Mouse (Mus musculus) bone marrow macrophage, adult 2 months (primary cell): Measurements from ENCODE around the gene Olfr1392. TPM values are rescaled to one million over a fixed set of nuclear protein-coding genes. Genes with fewer than 3 reads are reported as not detected.
"Not testable (repeated sequence)": the region's sequence is repeated elsewhere in the genome, so short reads cannot be mapped to it uniquely, and the experiment has no call there.

Source experiments
- H3K27ac ChIP-seq: 2 replicates; pipeline ENCODE4 v1.5.1; 2012; ENCODE audit warnings: low read depth, low read length; ENCODE audit not compliant: insufficient read depth
- H3K4me1 ChIP-seq: 2 replicates; pipeline ENCODE4 v1.6.1; 2012; ENCODE audit warnings: low read length; ENCODE audit not compliant: control insufficient read depth, insufficient read depth
- H3K4me3 ChIP-seq: 2 replicates; pipeline ENCODE4 v1.5.1; 2012; ENCODE audit warnings: mild to moderate bottlenecking, low read length, moderate library complexity; ENCODE audit not compliant: insufficient read depth
- CTCF ChIP-seq: IDR thresholded peaks from 2 replicates; pipeline ENCODE4 v1.5.1; 2012; ENCODE audit warnings: low read depth, mild to moderate bottlenecking, low read length, moderate library complexity
- POLR2A ChIP-seq: IDR thresholded peaks from 2 replicates; pipeline ENCODE4 v1.6.1; 2012; ENCODE audit warnings: mild to moderate bottlenecking, low read depth, low read length, borderline replicate concordance
- polyA plus RNA-seq: library from polyadenylated mRNA; stranded (reverse); fragments of >200 nt; gene quantifications from 2 replicates; pipeline ENCODE4 v1.2.4, GENCODE M21; 2012; ENCODE audit not compliant: missing spikeins, insufficient read depth, insufficient read length

Gene Olfr1392
- polyA plus RNA-seq, 1 experiment, result not detected

GRCm38 (mm10) chr11:49278222-49278621 is 6.9 kb upstream of the Olfr1392 start, which contains the start of gene Olfr1393:
TSS of gene Olfr1393 (plus strand) at chr11:49278304.
- no peak within 1 kb of the TSS for H3K27ac ChIP-seq
- no peak within 1 kb of the TSS for H3K4me3 ChIP-seq
- H3K4me1 ChIP-seq, result no peaks in the 10 kb centered on the region
- no peak for TF ChIP-seq CTCF
- no peak for TF ChIP-seq POLR2A

- TF ChIP-seq POLR2A, result no peak
- no peak for TF ChIP-seq CTCF
These were observed 2.2 kb downstream of the Olfr1392 start for GRCm38 (mm10) chr11:49287251-49287650.

GRCm38 (mm10) chr11:49292777-49293176 is 7.7 kb downstream of the Olfr1392 start:
- Histone ChIP-seq H3K4me3 (no peak overlapping the region), H3K4me1 (no peaks in the 10 kb centered on the region), H3K27ac (no peak overlapping the region)
- no peak for TF ChIP-seq CTCF
- TF ChIP-seq POLR2A, result no peak

More at GRCm38 (mm10) chr11:49287251-49287650, 2.2 kb downstream of the Olfr1392 start:
- Histone ChIP-seq H3K4me1 (no peaks in the 10 kb centered on the region), H3K27ac (no peak overlapping the region), H3K4me3 (no peak overlapping the region)

GRCm38 (mm10) chr11:49304441-49304840 is 19.4 kb downstream of the Olfr1392 start, which contains the start of gene Olfr10:
TSS of gene Olfr10 (plus strand) at chr11:49304741.
- TF ChIP-seq CTCF (no peak), POLR2A (no peak)
- H3K4me3 ChIP-seq, result no peak within 1 kb of the TSS
- H3K27ac ChIP-seq, result no peak within 1 kb of the TSS
- no peaks in the 10 kb centered on the region for H3K4me1 ChIP-seq

GRCm38 (mm10) chr11:49308547-49308946 is 23.5 kb downstream of the Olfr1392 start:
- H3K4me3 ChIP-seq, H3K27ac ChIP-seq, H3K4me1 ChIP-seq: not testable (repeated sequence)

GRCm38 (mm10) chr11:49322442-49322841 is 37.4 kb downstream of the Olfr1392 start, which contains the start of gene Olfr1391:
TSS of gene Olfr1391 (plus strand) at chr11:49322742.
- H3K4me1 ChIP-seq, result no peaks in the 10 kb centered on the region
- no peak within 1 kb of the TSS for H3K27ac ChIP-seq
- no peak for TF ChIP-seq CTCF
- no peak for TF ChIP-seq POLR2A
- no peak within 1 kb of the TSS for H3K4me3 ChIP-seq

GRCm38 (mm10) chr11:49326726-49327125 is 41.6 kb downstream of the Olfr1392 start:
- H3K4me1 ChIP-seq, result no peaks in the 10 kb centered on the region
- TF ChIP-seq POLR2A (no peak), CTCF (no peak)
- H3K27ac ChIP-seq, result no peak overlapping the region
- H3K4me3 ChIP-seq, result no peak overlapping the region

- no peaks in the 10 kb centered on the region for H3K4me1 ChIP-seq
- no peak overlapping the region for H3K27ac ChIP-seq
- TF ChIP-seq CTCF, result no peak
- no peak for TF ChIP-seq POLR2A
- H3K4me3 ChIP-seq, result no peak overlapping the region
These were observed 44.6 kb downstream of the Olfr1392 start for GRCm38 (mm10) chr11:49329686-49330085.

GRCm38 (mm10) chr11:49334888-49335287 is 49.8 kb downstream of the Olfr1392 start, which contains the start of gene Olfr1390:
TSS of gene Olfr1390 (plus strand) at chr11:49335188.
- no peak within 1 kb of the TSS for H3K4me3 ChIP-seq
- TF ChIP-seq POLR2A, result no peak
- no peak for TF ChIP-seq CTCF
- no peaks in the 10 kb centered on the region for H3K4me1 ChIP-seq
- no peak within 1 kb of the TSS for H3K27ac ChIP-seq

- TF ChIP-seq CTCF, result no peak
- TF ChIP-seq POLR2A, result no peak
- H3K4me3 ChIP-seq, result no peak overlapping the region
- H3K4me1 ChIP-seq, result no peaks in the 10 kb centered on the region
- H3K27ac ChIP-seq, result no peak overlapping the region
These were observed 52.2 kb downstream of the Olfr1392 start for GRCm38 (mm10) chr11:49337150-49337832.

Other genes with a start within 250 kb of the Olfr1392 start
- gene 9930111J21Rik2, start 234.0 kb upstream of the Olfr1392 start, polyA plus RNA-seq, result 72.7 and 91.8 TPM in 2 replicates
- 11.8 and 21.4 TPM in 2 replicates for gene Tgtp2, start 221.1 kb upstream of the Olfr1392 start, polyA plus RNA-seq
- gene Ifi47, start 208.7 kb upstream of the Olfr1392 start, polyA plus RNA-seq, result 49.2 and 51.9 TPM in 2 replicates
- gene Olfr1396, start 170.4 kb upstream of the Olfr1392 start, polyA plus RNA-seq, result not detected in 2 replicates
- not detected in 2 replicates for gene Olfr1395, start 143.0 kb upstream of the Olfr1392 start, polyA plus RNA-seq
- not detected in 2 replicates for gene Olfr1394, start 130.9 kb upstream of the Olfr1392 start, polyA plus RNA-seq
- 0.15 TPM in 1 of 2 replicates, not detected in the other for gene Btnl9, start 98.1 kb upstream of the Olfr1392 start, polyA plus RNA-seq
- 28.4 and 30.8 TPM in 2 replicates for gene Zfp62, start 82.0 kb upstream of the Olfr1392 start, polyA plus RNA-seq
- gene Mgat1, start 41.1 kb upstream of the Olfr1392 start, polyA plus RNA-seq, result 76.3 and 89.8 TPM in 2 replicates
- gene Olfr1393, start 7.0 kb upstream of the Olfr1392 start, polyA plus RNA-seq, result not detected in 2 replicates
- gene Olfr10, start 19.5 kb downstream of the Olfr1392 start, polyA plus RNA-seq, result not detected in 2 replicates
- not detected in 2 replicates for gene Olfr1391, start 37.5 kb downstream of the Olfr1392 start, polyA plus RNA-seq
- gene Olfr1390, start 49.9 kb downstream of the Olfr1392 start, polyA plus RNA-seq, result not detected in 2 replicates
- gene Olfr1389, start 137.8 kb downstream of the Olfr1392 start, polyA plus RNA-seq, result not detected in 2 replicates
- 0.24 and 0.35 TPM in 2 replicates for gene Olfr1388, start 151.3 kb downstream of the Olfr1392 start, polyA plus RNA-seq
- not detected in 2 replicates for gene Olfr1387, start 170.1 kb downstream of the Olfr1392 start, polyA plus RNA-seq
- not detected in 2 replicates for gene Olfr1386, start 179.8 kb downstream of the Olfr1392 start, polyA plus RNA-seq
- not detected in 2 replicates for gene Olfr1385, start 203.8 kb downstream of the Olfr1392 start, polyA plus RNA-seq
- not detected in 2 replicates for gene Olfr1384, start 221.4 kb downstream of the Olfr1392 start, polyA plus RNA-seq
- not detected in 2 replicates for gene Olfr1383, start 234.4 kb downstream of the Olfr1392 start, polyA plus RNA-seq
- not detected in 2 replicates for gene Olfr1382, start 243.0 kb downstream of the Olfr1392 start, polyA plus RNA-seq